Mouse (Mus musculus): ENCODE results near the gene Gm10160.
"Not testable (repeated sequence)": the region's sequence is repeated elsewhere in the genome, so short reads cannot be mapped to it uniquely, and the experiment has no call there.

The Gm10160 gene

DNA sequence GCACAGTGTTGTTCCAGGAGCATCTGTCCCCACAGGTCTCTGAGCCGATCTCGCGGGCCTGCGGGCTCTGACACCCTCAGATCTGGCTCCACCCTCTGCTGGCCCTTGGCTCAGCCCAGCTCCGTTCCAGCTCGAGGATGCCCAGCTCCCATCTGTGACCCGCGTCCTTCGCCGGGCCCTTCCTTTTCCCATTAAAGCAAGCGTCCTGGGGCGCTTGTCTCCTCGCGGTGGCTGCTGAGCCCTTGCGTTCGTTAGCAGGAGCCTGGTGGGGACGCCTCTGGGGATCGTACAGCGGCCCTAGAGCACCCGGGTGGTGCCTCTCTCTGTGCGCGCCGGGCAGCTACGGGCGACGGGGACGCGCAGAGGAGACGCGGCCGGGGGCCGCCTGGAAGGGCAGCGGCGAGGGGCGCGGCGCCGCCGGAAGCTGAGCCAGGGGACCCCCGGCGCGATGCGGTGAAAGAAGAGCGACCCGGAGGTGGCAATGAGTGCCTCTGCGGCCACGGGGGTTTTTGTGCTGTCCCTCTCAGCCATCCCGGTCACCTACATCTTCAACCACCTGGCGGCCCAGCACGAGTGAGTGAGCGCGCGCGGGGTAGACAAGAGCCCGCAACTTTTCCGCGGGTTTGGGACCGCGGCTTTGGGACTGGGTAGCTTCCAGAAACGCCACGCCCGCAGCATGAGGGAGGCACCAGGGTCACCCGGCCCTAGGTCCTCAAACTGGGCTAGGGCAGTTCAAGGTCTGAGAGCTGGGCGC, 3.6 kb upstream of the Gm10160 start, which contains the start of gene Tm6sf1:
Gene Tm6sf1 (plus strand): TSS at position 34 of the 754 bp plus-strand sequence.
- DNase-seq (ENCODE audit: low read depth, low spot score): peak; percentile 34

DNA sequence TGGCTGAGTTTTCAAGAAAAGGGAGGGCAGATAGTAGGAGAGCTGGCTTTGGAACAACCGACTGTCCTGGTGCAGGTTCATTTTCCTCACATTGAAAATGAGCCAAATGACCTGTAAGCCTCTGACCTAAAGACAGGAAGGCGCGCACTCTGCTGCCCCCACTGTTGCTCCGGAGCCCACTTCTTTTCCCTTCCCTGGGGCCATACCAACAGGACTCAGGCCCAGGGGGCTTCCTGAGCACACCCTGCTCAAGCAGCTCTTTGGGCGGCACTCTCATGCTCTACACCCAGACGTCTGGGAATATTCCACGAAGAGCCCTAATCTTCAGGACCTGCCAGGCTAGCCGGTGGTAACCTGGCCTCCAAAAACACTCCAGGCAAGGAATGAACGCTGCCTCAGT, 2.6 kb upstream of the Gm10160 start:
- peak; percentile 28 for DNase-seq (ENCODE audit: low read depth, low spot score)

DNA sequence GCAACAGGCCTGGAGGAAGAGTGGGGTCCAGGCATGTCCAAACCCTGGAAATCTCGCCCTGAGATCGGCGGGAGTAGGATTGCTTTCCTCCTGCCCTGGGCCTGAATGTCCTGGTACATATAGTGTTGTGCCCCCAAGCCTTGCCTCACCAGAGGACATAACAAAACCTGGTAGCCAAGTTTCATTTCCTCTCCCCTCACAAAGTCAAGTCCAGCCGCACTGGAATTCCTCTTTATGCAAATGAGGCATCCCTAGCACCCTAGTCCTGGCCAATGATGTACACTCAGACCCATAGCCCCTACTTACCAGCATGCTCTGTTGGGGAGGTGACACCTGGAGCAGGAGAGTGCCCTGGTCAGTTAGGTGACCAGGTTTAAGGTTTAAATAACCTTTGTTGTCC, 627 bp upstream of the Gm10160 start:
- DNase-seq (ENCODE audit: low read depth, low spot score): no peak

DNA sequence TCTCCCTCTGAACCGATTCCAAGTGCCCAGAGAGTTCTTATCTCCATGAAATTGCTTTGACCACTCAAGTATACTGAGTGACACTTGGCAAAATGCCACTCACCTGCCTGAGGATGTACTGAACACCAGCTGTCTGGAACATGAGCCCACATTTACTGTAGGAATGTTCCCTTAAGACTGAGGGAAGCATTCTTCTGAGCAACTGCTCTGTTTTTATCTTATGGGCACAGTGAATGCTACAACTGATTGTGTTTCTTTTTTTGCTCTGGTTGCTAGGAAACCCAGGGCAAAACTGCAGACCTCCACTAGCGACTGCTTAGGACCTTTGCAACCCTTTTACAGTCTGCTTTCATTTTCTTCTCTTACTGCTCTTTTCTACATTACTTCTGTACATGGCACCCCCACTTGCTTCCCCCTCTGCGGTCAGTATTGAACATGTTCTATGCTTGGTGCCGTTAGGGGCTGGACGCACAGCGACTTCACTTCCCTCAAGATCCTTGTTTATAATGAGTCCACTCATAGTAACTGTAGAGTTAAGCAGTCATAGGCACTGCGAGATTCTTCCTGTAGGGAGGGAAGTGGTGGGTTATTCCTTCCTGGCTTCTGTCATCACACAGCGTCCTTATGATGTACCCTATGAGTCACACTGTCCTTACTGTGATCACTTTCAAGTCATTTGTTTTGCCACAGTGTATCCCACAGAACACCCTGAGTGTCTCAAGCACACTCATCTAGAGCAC, 856 bp downstream of the Gm10160 start:
- DNase-seq (ENCODE audit: low read depth, low spot score): no peak

DNA sequence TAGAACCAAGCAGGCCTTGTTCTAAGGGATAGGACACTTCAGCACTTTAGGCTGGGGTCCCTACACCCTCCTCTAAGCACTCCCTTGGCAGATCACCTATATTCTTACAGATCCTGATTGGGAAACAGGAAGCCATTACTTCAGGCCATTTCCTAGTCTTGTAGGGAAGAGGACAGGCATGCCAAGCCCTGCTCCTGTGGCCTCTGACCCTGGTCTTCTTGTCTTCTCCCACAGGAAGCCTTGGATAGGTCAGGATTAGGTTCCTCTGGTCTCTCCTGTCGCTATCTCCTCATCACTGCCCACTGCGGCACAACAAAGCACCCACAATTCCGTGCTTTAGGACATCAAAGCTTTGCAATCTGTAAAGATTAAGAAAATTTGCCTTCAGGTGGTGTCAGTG, 3.9 kb downstream of the Gm10160 start:
- DNase-seq (ENCODE audit: low read depth, low spot score): no peak

DNA sequence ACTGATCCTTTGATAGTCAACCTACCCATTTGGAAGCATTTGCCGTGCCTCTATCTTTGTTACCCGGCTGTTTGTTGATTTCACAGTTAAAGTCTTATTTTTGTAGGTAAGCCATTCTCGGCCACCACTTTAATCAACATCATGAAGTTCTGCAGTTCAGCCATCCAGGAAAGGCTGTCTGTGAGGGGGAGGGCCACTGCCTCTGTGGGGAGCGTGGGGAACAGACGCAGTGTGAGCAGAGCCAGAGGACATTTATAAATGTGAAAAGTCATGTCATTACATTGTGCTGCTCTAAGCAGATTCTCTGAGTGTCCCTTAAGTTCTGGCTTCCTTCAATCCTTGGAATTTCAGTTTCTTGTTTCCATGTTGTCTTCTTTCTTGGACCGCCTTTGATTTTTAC, 5.4 kb downstream of the Gm10160 start:
- no peak for DNase-seq (ENCODE audit: low read depth, low spot score)

DNA sequence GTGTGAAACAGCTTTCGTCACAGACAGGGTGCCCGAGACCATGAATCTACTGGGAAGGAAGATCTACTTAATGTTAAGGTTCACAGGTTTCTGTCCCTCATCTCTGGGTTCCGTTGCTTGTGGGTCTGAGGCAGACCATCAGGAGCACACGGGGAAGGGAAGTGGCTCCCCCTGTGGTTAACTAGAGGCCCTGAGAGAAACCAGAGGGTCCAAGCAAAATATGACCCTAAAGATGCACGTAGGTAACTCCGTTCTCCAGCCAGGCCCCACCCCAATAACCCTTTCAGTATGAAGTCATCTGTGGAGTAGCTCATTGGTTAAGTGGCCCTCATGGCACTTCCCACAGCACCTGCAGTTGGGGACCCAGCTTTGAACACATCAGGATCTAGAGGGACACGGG, 6.0 kb downstream of the Gm10160 start:
- DNase-seq (ENCODE audit: low read depth, low spot score): peak; percentile 15

DNA sequence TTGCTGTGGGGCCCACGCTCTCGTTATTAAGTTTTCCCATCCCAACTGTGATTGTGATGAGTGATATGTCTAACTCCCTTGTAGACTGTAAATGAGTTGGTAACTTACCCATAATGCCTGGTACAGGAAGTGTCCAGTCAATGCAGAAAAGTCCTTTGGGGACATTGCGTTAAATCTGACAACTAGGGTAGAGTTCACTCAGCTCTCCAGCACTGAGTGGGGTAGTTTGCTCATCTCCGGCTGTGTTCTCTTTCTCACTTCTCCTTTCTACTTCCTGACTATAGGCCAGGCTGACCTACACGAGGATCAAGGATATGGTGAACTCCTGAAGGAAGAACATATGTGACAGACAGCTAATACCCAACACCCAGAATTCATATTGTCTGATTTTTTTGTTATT, 6.4 kb downstream of the Gm10160 start:
- no peak for DNase-seq (ENCODE audit: low read depth, low spot score)

DNA sequence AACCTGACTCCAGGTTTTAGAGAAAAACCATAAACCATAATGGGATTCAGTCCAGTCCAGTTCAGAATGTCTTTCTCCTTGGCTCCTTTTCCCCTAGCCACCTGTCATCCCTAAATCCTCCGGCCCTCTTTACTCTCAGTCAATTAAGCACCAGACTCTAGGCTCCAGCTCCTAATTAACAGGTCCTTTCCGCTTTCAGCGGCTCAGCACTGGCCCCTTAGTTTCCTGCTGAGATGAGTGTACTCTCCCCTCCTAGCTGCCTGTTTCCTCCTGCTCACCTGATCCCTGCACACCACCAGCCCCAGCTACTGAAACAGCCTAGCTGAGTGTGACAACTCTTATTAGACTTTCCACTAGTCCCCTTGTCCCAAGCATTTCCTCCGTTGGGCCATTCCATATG, 7.8 kb downstream of the Gm10160 start:
- no peak for DNase-seq (ENCODE audit: low read depth, low spot score)

DNA sequence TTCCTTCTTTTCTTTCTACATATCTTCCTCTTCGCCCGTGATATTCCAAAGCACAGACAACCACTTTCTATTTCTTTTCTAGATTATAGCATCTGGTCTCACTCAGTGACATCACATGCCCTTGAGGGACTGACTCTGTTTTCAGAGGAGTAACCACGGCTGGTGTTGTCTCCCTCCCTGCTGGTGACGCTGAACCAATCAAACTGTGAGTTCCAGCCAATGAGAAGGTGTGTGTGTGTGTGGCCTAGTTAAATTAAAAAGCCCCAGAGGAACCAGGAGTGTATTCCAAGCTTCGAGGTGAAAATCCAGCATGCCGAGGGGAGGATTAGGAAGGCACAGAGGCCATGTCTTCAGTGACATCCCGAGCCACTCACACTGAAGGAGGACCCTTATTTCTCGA, 8.6 kb downstream of the Gm10160 start:
- no peak for DNase-seq (ENCODE audit: low read depth, low spot score)

DNA sequence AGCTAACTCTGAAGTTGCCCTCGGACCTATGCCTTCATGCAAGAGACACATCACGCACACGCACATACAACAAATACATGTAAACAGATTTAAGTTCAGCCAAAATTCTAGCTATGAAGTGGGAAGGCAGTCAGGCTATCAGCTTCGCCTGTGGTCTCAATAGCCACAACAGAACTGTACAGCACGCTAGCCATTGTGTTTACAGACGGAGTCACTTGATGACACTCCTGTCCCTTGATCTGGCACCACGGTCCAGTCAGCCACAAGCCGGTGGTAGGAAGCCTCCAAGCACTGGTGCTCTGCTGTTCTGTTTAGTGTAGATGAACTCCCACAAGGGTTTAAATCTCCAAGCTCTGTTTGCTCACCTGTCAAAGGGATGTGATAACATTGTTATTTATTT, 9.6 kb downstream of the Gm10160 start:
- DNase-seq (ENCODE audit: low read depth, low spot score): no peak

DNA sequence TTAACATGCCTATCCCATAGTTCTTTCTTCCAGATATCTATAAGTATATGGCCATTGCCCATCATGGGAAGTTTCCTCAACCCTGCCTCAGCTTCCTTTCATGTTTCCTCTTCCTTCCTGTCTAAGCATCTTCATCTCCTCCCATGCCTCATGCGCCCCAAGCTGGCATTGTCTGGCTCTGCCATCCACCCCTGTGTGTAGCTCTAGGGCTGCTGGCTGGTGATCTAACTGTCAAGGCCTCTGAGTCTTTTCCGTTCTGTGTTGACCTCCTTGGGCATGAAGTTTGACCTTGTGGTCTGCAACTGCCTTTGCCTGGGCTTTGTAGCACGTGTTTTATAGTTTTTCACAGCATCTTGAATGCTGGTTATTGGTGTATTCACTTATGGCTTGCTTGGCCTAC, 10.3 kb downstream of the Gm10160 start:
- no peak for DNase-seq (ENCODE audit: low read depth, low spot score)

DNA sequence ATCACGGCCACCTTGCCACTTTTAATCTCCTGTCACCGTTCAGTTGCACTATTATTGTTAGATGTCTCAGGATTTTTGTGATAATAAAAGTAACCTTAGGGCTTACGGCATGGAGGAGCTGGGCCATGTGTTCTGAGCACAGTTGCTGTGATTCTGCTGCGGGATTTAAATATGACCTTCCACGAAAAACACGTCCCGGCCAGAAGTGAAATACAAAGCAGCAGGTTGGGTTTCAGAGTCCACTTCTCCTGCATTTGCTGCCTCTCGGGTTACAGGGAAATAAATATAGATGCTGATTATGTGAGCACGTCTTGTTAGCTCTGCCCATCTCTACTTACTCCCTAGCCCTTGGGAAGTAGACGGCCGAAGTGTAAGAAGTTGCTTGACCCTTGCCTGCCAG, 10.8 kb downstream of the Gm10160 start:
- no peak for DNase-seq (ENCODE audit: low read depth, low spot score)

DNA sequence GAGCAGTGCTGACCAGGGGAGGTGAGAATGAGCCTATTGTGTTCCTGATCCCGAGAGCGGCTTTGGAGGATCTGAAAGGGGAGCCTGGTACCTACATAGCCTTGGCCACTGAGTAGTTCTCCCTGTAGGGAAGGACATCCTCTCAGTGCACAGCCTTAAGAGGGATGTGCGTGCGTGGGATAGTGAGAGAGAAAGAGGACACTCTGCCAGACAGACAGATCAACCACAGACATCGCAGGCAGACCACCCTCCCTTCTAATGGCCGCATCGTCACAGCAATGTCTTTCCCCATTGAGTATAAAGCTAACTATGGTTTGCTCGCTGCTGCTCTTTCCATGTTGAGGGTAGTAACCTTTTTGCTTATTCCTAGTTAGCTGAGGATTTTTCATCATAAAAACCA, 11.7 kb downstream of the Gm10160 start:
- DNase-seq (ENCODE audit: low read depth, low spot score): no peak

DNA sequence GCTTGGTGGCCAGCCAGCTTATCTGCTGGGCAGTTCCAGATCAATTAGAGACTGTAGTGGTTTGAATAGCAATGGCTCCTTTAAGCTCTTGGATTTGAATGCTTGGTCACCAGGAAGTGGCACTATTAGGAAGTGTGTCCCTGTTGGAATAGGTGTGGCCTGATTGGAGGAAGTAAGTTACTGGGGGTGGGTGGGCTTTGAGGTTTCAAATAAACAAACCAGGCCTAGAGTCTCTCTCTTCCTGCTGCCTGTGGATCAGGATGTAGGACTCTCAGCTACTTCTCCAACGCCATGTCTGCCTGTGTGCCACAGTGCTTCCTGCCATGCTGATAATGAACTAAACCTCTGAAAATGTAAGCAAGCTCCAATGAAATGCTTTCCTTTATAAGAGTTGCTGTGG, 12.6 kb downstream of the Gm10160 start:
- DNase-seq (ENCODE audit: low read depth, low spot score): no peak

DNA sequence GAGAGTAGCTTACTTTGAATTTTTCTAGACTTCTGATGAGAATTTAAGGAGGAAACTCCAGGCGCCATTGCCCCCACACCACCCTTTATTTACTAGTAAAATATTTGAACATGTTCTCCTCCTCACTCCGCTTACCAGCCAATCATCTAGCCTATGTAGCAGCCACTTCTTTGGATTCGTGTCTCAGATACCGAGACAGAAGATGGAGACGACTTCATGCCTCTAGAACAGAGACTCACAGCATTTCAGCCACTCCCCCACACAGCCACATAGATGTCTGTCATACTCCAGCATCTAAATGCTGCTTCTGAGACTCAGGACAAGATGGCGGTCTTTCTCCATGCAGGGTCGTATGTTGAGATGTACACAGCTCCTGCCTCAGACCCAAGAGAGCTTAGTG, 13.5 kb downstream of the Gm10160 start:
- DNase-seq (ENCODE audit: low read depth, low spot score): no peak

DNA sequence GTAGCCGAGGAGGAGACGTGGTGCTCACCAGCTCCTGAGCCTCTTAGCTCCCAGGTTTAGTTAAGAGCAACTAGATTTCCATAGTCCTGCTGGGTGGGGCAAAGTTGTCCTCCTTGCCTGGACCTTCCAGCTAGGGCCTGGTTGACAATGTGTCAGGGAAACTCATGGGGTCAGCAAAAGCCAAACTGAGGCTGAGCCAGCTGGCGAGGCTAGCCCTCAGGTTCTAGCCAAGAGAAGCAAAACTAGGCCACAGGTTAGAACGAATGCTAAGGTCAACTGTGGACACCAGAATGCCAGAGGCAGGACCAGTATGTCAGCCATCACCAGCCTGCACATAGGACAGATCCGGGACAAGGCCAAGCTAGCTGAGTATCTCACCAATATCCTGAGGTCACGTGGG, 14.2 kb downstream of the Gm10160 start:
- no peak for DNase-seq (ENCODE audit: low read depth, low spot score)

DNA sequence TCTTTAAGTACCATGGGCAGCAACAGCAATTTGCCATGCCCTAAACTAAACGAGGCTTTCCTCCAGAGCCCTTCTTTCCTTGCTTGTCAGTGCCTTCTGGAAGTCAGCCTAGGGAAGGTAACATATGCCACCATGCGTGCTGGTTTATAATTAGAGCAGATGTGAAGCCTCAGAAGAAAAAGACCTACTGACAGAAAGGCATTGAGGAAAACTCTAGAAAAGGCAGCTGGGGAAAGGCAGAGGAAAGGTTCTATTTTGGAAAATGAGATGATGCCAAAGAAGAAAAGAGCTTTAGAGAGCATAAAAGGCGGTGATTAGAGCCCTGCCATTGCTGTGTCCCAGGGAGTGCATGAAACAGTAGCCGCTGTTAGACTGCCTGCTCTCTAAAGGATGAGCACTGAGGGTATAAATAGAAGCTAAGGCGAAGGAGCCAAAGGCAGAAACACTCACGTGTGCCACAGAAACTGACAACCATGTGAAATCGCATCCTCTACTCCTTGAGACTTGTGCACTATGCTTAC, 14.9 kb downstream of the Gm10160 start:
- no peak for DNase-seq (ENCODE audit: low read depth, low spot score)

DNA sequence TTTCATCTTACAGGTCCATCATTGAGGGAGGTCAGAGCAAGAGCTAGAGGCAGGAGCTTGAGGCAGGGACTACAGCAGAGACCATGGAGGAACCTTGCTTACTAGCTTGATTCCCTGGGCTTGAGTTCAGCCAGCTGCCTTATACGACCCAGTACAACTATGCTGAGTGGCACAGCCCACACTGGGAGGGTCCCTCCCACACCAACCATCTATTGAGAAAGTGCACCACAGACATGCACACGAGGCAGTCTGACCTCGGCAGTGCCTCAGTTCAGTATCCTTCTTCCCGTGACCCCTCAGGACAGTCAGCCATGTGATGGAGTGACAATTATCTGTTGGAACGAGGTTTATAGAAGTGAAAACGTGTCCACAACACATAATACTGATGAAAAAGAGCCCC, 15.8 kb downstream of the Gm10160 start:
- no peak for DNase-seq (ENCODE audit: low read depth, low spot score)

DNA sequence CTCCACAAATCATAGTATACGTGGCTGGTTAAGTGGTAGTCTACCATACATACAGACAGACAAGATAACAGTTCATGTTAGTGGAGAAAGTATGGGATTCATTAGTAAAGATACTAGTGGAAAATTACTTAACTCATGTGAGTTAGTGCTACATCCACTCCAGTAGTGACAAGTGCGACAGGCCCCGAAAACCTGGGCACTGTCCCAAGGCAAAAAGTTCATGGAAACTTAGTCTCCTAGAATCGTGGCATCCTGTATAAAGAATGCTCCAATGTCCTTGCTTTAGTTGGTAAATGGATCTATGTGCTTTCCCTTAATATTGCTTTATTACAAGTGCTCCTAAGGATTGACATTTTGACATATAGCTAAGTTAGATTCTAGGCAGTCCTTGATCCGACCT, 17.8 kb downstream of the Gm10160 start:
- not testable (repeated sequence) for DNase-seq (ENCODE audit: low read depth, low spot score)

DNA sequence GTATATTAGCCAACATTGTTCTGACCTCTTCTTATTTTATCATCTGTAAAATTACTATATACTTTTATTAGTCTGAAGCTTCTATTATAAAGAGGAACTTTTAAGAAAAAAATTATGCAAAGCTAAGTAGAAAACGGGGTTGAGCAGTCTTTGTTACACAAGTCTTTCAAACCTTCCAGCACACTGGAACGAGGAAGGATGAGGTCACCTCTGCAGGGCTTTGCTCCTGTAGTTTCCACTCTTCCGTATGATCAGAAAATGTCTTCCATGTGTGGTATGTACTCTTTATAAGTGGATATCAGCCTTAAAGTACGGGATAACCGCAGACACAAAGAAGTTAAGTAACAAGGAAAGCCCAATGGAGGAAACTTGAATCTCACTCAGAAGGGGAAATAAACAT, 20.2 kb downstream of the Gm10160 start:
- no peak for DNase-seq (ENCODE audit: low read depth, low spot score)

DNA sequence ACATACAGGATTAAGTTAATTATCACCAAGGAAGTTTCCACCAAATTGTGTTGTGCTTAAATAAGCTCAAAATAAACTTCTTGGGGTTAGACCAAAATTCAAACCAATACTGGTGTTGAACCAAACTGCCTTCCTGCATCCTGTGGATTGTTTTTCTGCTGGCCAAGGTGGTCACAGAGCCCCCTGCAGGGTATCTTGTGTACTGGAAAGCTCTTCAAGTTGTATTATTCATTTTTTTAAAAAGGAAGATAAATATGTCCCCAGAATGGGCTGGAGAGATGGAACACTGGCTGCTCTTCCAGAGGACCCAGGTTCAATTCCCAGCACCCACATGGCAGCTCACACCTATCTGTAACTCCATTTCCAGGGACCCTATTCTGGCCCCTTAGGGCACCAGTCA, 20.7 kb downstream of the Gm10160 start:
- DNase-seq (ENCODE audit: low read depth, low spot score): no peak

DNA sequence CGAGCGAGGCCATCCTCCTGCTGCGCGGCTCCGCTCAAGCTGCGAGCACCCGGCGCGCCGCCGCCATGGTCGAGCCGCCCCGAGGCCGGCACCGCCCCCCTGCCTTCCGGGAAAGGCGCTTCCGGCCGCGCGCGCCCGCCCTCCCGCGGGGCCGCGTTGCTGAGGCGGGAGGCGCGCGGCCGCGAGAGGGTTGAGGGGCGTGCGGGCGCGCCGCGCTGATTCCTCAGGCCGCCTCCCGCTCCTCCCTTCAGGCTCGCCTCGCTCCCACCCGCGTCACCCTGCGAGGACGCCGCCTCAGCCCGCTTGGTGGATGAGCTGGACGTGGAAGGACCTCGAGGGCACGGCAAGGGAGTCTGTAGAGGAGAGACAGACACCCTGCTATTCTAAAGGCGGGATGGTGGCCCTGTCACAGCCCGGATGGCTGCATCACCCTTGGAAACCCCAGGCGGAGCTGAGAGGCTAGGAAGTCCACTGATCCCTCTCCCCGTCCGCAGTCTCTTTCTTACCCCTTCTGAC, 26.2 kb downstream of the Gm10160 start, which contains the start of gene Btbd1:
Gene Btbd1 (minus strand): TSS at position 53 of the 516 bp plus-strand sequence.
- DNase-seq (ENCODE audit: low read depth, low spot score): peak; percentile 78

Measured in R1 (cell line).